Mouse (Mus musculus) neural tube, embryonic 13.5 days (tissue): ENCODE measurements around the gene Slc24a2. TPM values are rescaled to one million over a fixed set of nuclear protein-coding genes. Genes with fewer than 3 reads are reported as not detected.

ENCODE experiments used
- ATAC-seq: fragments of 200-750 bp; cut with Nextera tagmentation; 2 replicates; pipeline ENCODE4 v1.8.0; 2017; ENCODE audit warnings: low read depth, mild to moderate bottlenecking, moderate TSS enrichment, moderate library complexity
- H3K27ac ChIP-seq: fragments of 300-500 bp; sonication (generic); replicated peaks from 2 replicates; pipeline ENCODE4 v1.5.1; 2015; ENCODE audit warnings: moderate library complexity, mild to moderate bottlenecking, inconsistent platforms
- H3K27me3 ChIP-seq: fragments of 300-500 bp; sonication (generic); 2 replicates; pipeline ENCODE4 v1.6.1; 2015; ENCODE audit warnings: mild to moderate bottlenecking, inconsistent platforms
- H3K36me3 ChIP-seq: fragments of 300-500 bp; sonication (generic); 2 replicates; pipeline ENCODE4 v1.6.1; 2015; ENCODE audit warnings: mild to moderate bottlenecking, inconsistent platforms
- H3K4me1 ChIP-seq: fragments of 300-500 bp; sonication (generic); replicated peaks from 2 replicates; pipeline ENCODE4 v1.6.1; 2015; ENCODE audit warnings: inconsistent platforms
- H3K4me2 ChIP-seq: fragments of 300-500 bp; sonication (generic); 2 replicates; pipeline ENCODE4 v1.6.1; 2015; ENCODE audit warnings: inconsistent platforms, mild to moderate bottlenecking, moderate library complexity
- H3K4me3 ChIP-seq: fragments of 300-500 bp; sonication (generic); 2 replicates; pipeline ENCODE4 v1.5.1; 2015; ENCODE audit warnings: mild to moderate bottlenecking, inconsistent platforms
- H3K9ac ChIP-seq: fragments of 300-500 bp; sonication (generic); 2 replicates; pipeline ENCODE4 v1.6.1; 2015; ENCODE audit warnings: moderate library complexity, mild to moderate bottlenecking, inconsistent platforms
- H3K9me3 ChIP-seq: fragments of 300-500 bp; sonication (generic); 2 replicates; pipeline ENCODE4 v1.6.1; 2016; ENCODE audit warnings: inconsistent platforms
- WGBS: fragments of 180-500 bp; shearing (Covaris S2); methylation state at CpG from one replicate; pipeline ENCODE4 v1.1.7; 2015; 5-methylcytosine and 5-hydroxymethylcytosine counted together
- polyA plus RNA-seq: library from polyadenylated mRNA; unstranded; fragments of >200 nt; fragmentation: Nextera tagmentation; extraction: Ambion mirVana; gene quantifications from 2 replicates; pipeline ENCODE4 v1.2.1, GENCODE M21; 2015

Slc24a2 gene
- polyA plus RNA-seq = 1.4 and 2.7 TPM in 2 replicates

- Histone ChIP-seq H3K27me3 (peaks cover 21% of the 10 kb centered on the region), H3K4me2 (peak within 1 kb of the TSS; percentile 71), H3K27ac (peak within 1 kb of the TSS; percentile 53), H3K4me3 (peak within 1 kb of the TSS; percentile 50), H3K36me3 (no peaks in the 10 kb centered on the region), H3K4me1 (peaks cover 11% of the 10 kb centered on the region), H3K9me3 (no peaks in the 10 kb centered on the region), H3K9ac (peak within 1 kb of the TSS; percentile 70)
- ATAC-seq = peak; percentile 93
- WGBS = under 1% methylated on average over 60 of the region's 62 CpGs
Measured at GRCm38 (mm10) chr4:87229960-87230551, at the start of gene Slc24a2. Gene Slc24a2, minus strand, starts transcription at chr4:87230477.

GRCm38 (mm10) chr4:87274825-87275224 lies 44.5 kb upstream of the Slc24a2 start:
- ATAC-seq = no peak
- Histone ChIP-seq H3K36me3 (no peaks in the 10 kb centered on the region), H3K27ac (no peak overlapping the region), H3K4me1 (peaks cover 3% of the 10 kb centered on the region; the same call in 1 of the 2 replicates), H3K9ac (no peak overlapping the region), H3K4me2 (no peak overlapping the region), H3K27me3 (no peaks in the 10 kb centered on the region), H3K4me3 (no peak overlapping the region), H3K9me3 (no peaks in the 10 kb centered on the region)
- 48% methylated on average over 1 of the region's 1 CpGs for WGBS

- no peaks in the 10 kb centered on the region for H3K27me3 ChIP-seq
- H3K27ac ChIP-seq = no peak overlapping the region
- H3K4me2 ChIP-seq = no peak overlapping the region
- H3K9ac ChIP-seq = no peak overlapping the region
- 0 out of 2 replicates have a peak, but pooled peaks cover 3% of the 10 kb centered on the region for H3K9me3 ChIP-seq
- WGBS = 84% methylated on average over 2 of the region's 2 CpGs
- H3K4me3 ChIP-seq = no peak overlapping the region
- no peaks in the 10 kb centered on the region for H3K36me3 ChIP-seq
- peaks cover 3% of the 10 kb centered on the region; the same call in 1 of the 2 replicates for H3K4me1 ChIP-seq
- ATAC-seq = no peak
Measured at GRCm38 (mm10) chr4:87274276-87274675, 44.0 kb upstream of the Slc24a2 start.

- H3K9ac ChIP-seq = no peak overlapping the region
- no peak for ATAC-seq
- H3K27ac ChIP-seq = no peak overlapping the region
- 0 out of 2 replicates have a peak, but pooled peaks cover 3% of the 10 kb centered on the region for H3K9me3 ChIP-seq
- 95% methylated on average over 3 of the region's 3 CpGs for WGBS
- no peak overlapping the region for H3K4me2 ChIP-seq
- H3K27me3 ChIP-seq = no peaks in the 10 kb centered on the region
- H3K4me1 ChIP-seq = peaks cover under 1% of the 10 kb centered on the region; the same call in 1 of the 2 replicates
- no peak overlapping the region for H3K4me3 ChIP-seq
- no peaks in the 10 kb centered on the region for H3K36me3 ChIP-seq
Measured at GRCm38 (mm10) chr4:87273476-87273875, 43.2 kb upstream of the Slc24a2 start.

GRCm38 (mm10) chr4:87229224-87229959 lies 885 bp downstream of the Slc24a2 start:
- Histone ChIP-seq H3K4me2 (peak overlapping the region; percentile 71), H3K27ac (peak overlapping the region; percentile 53), H3K4me3 (peak overlapping the region; percentile 50), H3K4me1 (peaks cover 11% of the 10 kb centered on the region), H3K36me3 (no peaks in the 10 kb centered on the region), H3K27me3 (peaks cover 21% of the 10 kb centered on the region), H3K9ac (peak overlapping the region; percentile 70), H3K9me3 (no peaks in the 10 kb centered on the region)
- 14% methylated on average over 14 of the region's 14 CpGs for WGBS
- peak; percentile 86 for ATAC-seq

- H3K27me3 ChIP-seq = no peaks in the 10 kb centered on the region
- no peak overlapping the region for H3K4me3 ChIP-seq
- H3K36me3 ChIP-seq = no peaks in the 10 kb centered on the region
- H3K4me2 ChIP-seq = no peak overlapping the region
- no peaks in the 10 kb centered on the region for H3K4me1 ChIP-seq
- no peak overlapping the region for H3K27ac ChIP-seq
- no peak for ATAC-seq
- no peaks in the 10 kb centered on the region for H3K9me3 ChIP-seq
- WGBS = 53% methylated on average over 2 of the region's 2 CpGs
- no peak overlapping the region for H3K9ac ChIP-seq
Measured at GRCm38 (mm10) chr4:87221586-87221985, 8.7 kb downstream of the Slc24a2 start.

GRCm38 (mm10) chr4:87218196-87218595 lies 12.1 kb downstream of the Slc24a2 start:
- H3K4me1 ChIP-seq = no peaks in the 10 kb centered on the region
- H3K4me3 ChIP-seq = no peak overlapping the region
- H3K9me3 ChIP-seq = no peaks in the 10 kb centered on the region
- no peak overlapping the region for H3K27ac ChIP-seq
- WGBS = 61% methylated on average over 5 of the region's 5 CpGs
- ATAC-seq = no peak
- H3K4me2 ChIP-seq = no peak overlapping the region
- no peaks in the 10 kb centered on the region for H3K36me3 ChIP-seq
- no peaks in the 10 kb centered on the region for H3K27me3 ChIP-seq
- H3K9ac ChIP-seq = no peak overlapping the region

GRCm38 (mm10) chr4:87211344-87211978 lies 18.8 kb downstream of the Slc24a2 start:
- Histone ChIP-seq H3K9ac (no peak overlapping the region), H3K4me2 (no peak overlapping the region), H3K27ac (peak overlapping the region; percentile 54; the same call in 1 of the 2 replicates), H3K9me3 (no peaks in the 10 kb centered on the region), H3K4me1 (peaks cover 17% of the 10 kb centered on the region), H3K27me3 (no peaks in the 10 kb centered on the region), H3K36me3 (no peaks in the 10 kb centered on the region), H3K4me3 (no peak overlapping the region)
- ATAC-seq = no peak
- 54% methylated on average over 6 of the region's 6 CpGs for whole genome bisulfite sequencing

- H3K9me3 ChIP-seq = no peaks in the 10 kb centered on the region
- no peak for ATAC-seq
- H3K27me3 ChIP-seq = no peaks in the 10 kb centered on the region
- H3K27ac ChIP-seq = 0 out of 2 replicates have a peak overlapping the region, but pooled peaks have one; percentile 54
- no peak overlapping the region for H3K4me3 ChIP-seq
- WGBS = 59% methylated on average over 3 of the region's 3 CpGs
- no peak overlapping the region for H3K4me2 ChIP-seq
- H3K9ac ChIP-seq = no peak overlapping the region
- H3K36me3 ChIP-seq = no peaks in the 10 kb centered on the region
- H3K4me1 ChIP-seq = peaks cover 17% of the 10 kb centered on the region
Measured at GRCm38 (mm10) chr4:87210533-87210932, 19.7 kb downstream of the Slc24a2 start.

- no peaks in the 10 kb centered on the region for H3K27me3 ChIP-seq
- H3K4me3 ChIP-seq = no peak overlapping the region
- no peak overlapping the region for H3K27ac ChIP-seq
- H3K4me2 ChIP-seq = no peak overlapping the region
- ATAC-seq = no peak
- no peaks in the 10 kb centered on the region for H3K4me1 ChIP-seq
- WGBS = 77% methylated on average over 2 of the region's 2 CpGs
- no peaks in the 10 kb centered on the region for H3K36me3 ChIP-seq
- no peaks in the 10 kb centered on the region for H3K9me3 ChIP-seq
- no peak overlapping the region for H3K9ac ChIP-seq
Measured at GRCm38 (mm10) chr4:87202081-87202480, 28.2 kb downstream of the Slc24a2 start.

- ATAC-seq = no peak
- no peak overlapping the region for H3K9ac ChIP-seq
- no peak overlapping the region for H3K4me3 ChIP-seq
- 82% methylated on average over 3 of the region's 3 CpGs for whole genome bisulfite sequencing
- no peaks in the 10 kb centered on the region for H3K36me3 ChIP-seq
- no peak overlapping the region for H3K27ac ChIP-seq
- no peaks in the 10 kb centered on the region for H3K27me3 ChIP-seq
- H3K4me1 ChIP-seq = no peaks in the 10 kb centered on the region
- H3K9me3 ChIP-seq = no peaks in the 10 kb centered on the region
- no peak overlapping the region for H3K4me2 ChIP-seq
Measured at GRCm38 (mm10) chr4:87201229-87201628, 29.0 kb downstream of the Slc24a2 start.
